Mouse (Mus musculus) brain, adult 2 months (tissue): Measurements from ENCODE around the gene 2610318N02Rik.
"Not testable (repeated sequence)": the region's sequence is repeated elsewhere in the genome, so short reads cannot be mapped to it uniquely, and the experiment has no call there.

Source experiments
- DNase-seq: peaks from one replicate; pipeline ENCODE4 v3.0.0; 2011; ENCODE audit warnings: low read depth, low spot score

2610318N02Rik gene

DNA sequence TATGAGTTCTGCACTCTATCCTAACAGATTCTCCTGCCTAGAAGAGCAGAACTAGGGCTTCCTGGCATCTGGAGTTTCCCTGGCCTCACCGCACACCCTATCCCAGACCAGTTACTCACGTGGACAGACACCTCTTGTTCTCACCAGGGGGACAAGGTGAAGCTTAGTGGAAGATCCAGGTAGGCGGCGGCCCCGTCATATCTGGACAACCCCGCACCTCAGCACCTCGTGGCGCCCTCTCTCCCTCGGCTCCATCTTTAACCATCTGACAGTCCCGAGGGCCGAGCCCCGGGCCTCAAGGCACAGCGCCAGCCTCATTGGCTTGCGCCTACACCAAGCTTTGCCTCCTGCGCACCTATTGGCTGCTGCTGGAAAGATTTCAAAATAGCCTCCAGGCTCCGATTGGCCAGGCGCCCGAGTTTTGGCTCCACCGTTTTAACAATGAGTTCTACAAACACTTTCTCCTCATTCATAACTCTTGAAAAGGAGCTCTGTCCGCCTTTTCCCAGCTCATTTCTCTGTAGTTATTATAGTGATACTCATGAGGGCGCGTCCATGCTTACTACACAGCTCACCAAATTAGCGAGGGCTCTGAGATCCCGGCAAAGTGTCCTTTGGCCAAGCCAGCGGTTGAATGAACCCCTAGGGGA is at the start of gene 2610318N02Rik:
2610318N02Rik (minus strand) TSS at position 297 of the 650 bp plus-strand sequence.
- DNase-seq: peak; percentile 84

GRCm38 (mm10) chr16:17168049-17168448 is 43.1 kb upstream of the 2610318N02Rik start:
- no peak for DNase-seq

DNA sequence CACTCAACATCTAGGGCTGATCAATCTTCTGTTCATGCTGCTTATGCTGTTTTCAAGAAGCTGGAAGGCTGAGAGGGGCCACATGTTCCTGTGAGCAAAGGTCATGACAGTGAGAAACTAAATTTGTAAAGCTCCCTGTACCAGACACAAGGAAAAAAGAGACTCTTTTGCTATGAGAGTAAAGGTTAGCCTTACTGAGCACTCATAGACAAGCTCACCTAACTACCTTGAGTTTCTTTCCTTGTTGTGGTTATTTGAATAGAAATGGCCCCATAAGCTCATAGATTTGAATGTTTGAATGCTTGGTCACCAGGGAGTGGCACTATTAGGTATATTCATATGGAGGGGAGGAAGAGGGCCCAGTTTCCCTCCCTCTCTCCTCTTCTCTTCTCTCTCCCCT is 42.2 kb upstream of the 2610318N02Rik start:
- DNase-seq: no peak

GRCm38 (mm10) chr16:17165478-17165877 is 40.5 kb upstream of the 2610318N02Rik start:
- DNase-seq: not testable (repeated sequence)

- no peak for DNase-seq
Observed at GRCm38 (mm10) chr16:17154346-17154745, 29.4 kb upstream of the 2610318N02Rik start.

DNA sequence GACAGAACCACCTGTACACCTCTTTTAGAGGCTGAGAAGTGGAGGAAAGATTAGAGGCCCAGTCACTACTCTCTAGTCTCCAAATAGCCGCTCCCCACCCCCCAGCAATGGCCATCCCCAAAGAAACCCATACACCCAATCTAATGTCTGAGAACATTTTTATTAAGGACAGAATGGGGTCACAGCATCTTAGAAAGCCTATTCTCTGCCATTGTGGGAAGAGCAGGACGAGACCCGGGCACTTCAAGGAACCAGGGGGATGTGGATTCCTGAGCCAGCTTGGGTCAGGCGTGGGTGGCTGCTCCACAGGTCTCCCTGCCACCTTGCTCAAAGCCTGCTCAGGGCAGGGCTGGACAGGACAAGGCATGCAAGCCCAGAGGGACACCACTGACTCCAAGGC is 26.9 kb upstream of the 2610318N02Rik start:
- DNase-seq: no peak

- no peak for DNase-seq
Observed at GRCm38 (mm10) chr16:17150520-17151258, 25.7 kb upstream of the 2610318N02Rik start.

GRCm38 (mm10) chr16:17148084-17148483 is 23.1 kb upstream of the 2610318N02Rik start:
- DNase-seq: peak; percentile 18

DNA sequence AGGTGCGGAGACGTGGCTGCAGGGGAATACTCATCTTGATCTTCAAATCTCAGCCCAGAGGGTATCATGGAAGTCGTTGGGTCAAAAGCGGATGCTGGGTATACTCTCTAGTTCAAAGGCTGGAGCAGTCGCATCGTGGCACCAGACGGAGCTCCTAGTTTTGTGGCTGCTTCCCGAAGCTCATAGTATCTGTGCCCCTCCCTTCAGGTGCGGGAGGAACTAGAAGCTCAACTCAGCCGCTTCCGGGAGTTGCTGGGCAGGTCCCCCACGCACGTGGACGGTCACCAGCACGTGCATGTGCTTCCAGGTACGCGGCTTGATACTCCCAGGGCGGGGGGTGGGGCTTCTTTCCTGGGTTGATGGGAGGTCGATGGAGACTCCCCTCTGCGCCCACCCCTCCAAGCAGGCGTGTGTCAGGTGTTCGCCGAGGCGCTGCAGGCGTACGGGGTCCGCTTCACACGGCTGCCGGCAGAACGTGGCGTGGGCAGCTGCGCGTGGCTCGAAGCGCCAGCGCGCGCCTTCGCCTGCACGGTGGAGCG is 22.5 kb upstream of the 2610318N02Rik start:
- DNase-seq: peak; percentile 69

DNA sequence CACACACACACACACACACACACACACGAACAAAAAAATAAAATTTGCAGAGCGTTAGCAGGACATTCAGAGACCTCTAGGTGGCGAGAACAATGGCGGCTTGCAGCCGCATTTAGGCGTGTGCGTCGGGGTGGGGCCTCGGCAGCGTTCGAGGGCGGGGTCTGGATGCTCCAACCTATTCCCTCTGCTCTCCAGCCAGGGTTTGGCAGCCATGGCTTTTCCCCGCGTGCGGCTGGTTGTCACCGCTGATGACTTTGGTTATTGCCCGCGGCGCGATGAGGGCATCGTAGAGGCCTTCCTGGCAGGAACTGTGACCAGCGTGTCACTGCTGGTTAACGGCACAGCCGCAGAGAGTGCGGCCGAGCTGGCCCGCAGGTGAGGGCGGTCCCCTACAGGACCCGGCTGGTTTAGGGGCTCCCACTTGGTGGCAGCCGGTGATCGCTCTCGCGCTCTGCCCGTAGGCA is 21.8 kb upstream of the 2610318N02Rik start, which contains the start of gene Ccdc116:
Ccdc116 (minus strand) TSS at position 458 of the 464 bp plus-strand sequence.
- peak; percentile 95 for DNase-seq

- no peak for DNase-seq
Observed at GRCm38 (mm10) chr16:17144339-17144738, 19.4 kb upstream of the 2610318N02Rik start, which contains the start of gene Ydjc. TSS of gene Ydjc (plus strand) at chr16:17144621.

- no peak for DNase-seq
Observed at GRCm38 (mm10) chr16:17137355-17137754, 12.4 kb upstream of the 2610318N02Rik start.

DNA sequence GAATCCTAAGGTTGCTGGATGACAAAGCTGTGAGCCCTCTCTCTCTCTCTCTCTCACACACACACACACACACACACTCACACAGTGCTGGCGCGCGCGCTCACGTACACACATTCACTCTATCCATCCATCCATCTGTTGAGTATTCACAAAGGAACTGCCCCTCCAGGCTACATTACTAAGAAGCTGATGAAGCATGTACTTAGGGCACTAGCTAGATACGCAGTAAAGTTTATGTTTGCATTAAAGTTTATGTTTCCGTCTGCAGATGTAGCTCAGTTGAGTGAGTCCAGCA is 7.9 kb upstream of the 2610318N02Rik start:
- DNase-seq: peak; percentile 37

DNA sequence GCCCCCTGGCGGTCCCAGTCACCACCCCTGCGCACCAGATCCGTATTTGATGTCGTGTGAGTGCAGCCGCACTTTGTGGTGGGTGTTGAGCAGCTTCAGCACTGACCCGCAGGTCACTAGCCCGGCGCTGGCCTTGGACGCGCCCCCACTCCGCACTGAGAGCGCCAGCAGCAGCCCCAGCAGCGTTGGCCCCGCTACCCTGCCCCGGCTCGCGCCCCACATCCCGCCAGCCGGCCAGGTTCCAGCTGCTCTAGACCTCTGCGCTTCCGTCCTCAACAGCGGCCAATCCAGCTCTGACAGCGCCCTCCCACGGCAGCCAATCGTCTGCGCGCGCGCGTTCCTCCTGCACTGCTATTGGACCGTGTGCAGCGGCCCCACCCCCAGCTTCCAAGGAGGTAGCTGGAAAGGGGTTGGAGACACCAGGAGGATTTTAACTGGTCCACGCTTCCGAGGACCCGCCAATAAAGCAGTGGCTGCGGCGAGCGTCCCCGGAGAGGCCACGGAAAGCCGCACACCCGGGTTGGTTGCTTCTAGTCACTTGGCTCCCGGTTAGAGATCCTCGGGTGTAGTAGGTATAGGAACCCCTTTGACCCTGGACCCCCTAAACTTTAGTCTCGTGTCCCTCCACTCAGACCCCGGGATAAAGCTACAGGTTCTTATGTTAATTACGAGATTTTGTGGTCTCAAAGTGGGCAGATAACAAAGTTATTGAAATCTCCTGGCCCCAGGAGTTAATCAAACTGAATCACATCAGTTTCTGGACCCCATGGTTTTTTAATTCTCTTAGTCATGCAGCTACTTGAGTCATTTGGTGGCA is 7.3 kb upstream of the 2610318N02Rik start, which contains the start of gene Sdf2l1:
Sdf2l1 (minus strand) TSS at position 295 of the 817 bp plus-strand sequence.
- DNase-seq: peak; percentile 99

DNA sequence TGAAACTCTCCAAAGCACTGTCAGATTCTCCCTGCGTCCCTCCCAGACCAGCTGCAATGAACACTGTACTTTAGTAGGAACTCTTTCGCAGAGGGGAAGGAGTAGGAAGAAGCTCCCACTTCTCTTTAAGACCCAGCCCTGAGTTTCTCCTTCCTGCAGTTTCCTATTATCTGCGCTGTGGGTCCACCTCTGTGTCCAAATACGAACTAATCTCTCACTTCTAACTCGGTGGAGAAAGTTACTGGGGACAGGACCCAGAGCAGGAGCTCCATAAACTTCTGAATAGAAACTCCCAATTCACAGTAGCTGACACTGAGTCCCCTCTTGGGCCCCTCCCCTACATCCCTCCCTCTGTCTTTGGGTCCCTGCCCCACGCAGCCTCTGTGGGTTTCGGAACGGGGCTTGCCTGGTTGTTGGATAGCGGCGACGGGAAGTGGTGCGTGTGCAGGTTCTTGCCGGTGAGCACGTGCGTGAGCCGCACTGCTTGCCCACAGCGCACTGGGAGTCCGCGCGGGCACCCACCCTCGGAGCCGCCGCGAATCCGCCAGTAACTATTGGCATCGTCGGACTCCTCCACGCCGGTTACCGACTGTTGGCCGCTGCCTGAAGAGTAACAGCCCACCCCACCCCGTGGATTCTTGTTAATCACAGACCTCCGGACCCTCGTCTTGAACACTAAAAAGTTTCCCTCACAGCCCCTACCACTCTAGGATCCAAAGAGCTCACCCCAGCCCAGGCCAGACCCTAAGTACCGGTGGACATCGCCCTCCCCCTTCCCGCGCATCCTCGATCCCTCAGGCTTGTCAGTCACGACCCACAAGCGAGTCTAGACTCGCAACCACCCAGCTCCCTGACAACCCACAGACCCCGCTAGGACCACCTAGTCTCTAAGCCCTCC is 6.5 kb upstream of the 2610318N02Rik start:
- peak; percentile 12 for DNase-seq

DNA sequence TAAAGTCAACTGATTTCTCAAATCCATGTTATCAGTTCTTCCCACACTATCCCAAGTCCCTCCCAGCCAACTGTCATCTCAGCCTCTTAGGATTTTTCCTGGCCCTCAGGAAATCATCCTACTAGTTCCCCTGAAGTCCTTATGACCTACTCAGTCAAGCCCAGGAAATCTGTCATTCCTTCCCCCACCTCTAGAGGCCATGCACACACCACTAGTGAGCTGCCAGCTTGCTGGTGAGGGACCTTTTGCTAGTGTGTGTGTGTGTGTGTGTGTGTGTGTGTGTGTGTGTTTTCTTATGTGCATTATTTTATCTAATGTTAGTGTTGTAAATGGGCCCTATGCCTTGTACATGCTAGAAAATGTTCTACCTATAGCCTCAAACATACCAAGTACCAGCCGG is 2.3 kb upstream of the 2610318N02Rik start:
- peak; percentile 76 for DNase-seq

DNA sequence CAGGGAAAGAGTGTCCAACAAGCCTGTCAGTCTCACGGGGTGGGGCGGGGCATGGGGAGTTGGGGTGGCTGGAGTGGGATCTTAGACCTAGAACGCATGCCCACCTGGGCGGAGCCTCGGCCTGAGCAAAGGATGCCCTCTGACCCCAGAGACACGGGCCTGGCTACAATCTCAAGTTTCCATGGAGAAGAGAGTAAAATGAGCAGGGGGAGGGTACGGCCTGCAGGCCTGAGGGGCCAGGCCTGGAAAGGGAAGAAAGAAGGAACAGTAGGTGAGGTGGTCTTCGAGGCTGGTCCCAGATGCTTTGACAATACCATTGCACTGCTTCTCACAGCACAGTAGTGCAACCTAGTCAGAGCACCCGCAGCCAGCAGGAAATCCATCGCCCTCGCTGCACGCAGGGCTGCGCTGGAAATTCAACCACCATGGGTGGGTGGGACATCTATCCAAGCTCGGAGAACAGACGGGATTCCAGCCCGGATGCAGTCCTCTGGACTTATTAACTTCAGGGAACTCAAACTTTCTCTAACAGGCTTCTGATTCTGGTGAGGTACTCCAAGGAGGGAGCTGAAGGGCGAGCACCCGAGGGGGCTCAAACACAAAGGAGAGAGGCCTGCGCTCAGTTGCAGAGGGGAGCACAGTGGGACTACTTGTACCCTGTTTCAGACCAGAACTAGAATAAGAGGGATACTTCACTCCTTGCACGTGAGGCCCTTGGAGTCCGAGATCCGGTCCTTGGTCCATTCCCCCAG is 672 bp downstream of the 2610318N02Rik start:
- no peak for DNase-seq

- no peak for DNase-seq
Observed at GRCm38 (mm10) chr16:17121569-17121968, 3.4 kb downstream of the 2610318N02Rik start.

DNA sequence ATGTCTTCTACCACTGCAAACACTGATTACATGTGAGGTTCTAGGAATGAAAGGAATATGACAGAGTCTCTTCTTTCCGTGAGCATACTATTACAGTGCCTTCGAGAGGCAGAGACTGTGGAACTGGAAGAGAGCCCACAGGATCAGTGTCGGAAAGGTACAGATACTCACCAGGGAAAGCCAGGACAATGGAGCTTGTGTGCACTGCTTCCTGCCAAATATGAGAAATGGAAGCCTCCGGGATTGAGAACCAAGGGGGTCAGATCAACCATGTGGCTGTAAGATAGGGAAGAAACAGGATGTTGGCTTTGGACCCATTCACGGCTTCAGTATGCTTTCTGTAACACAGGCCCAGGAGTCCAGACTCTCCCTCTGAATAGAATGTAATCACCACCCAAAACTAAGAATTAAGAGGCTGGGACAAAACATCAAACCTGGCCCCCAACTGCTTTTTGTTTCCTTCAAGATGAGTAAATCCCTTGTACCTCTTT is 7.6 kb downstream of the 2610318N02Rik start:
- no peak for DNase-seq
